In genomic region chr14:98414201-98414600, GRCm38 (mm10) we compare ENCODE assay signal across 8 mouse cellular contexts.
DNase-seq lines count a peak whose midpoint lies in the region; ATAC-seq lines count a peak whose summit lies in the region.
"Had no signal": no experiment of that assay in that cellular context is flagged by ENCODE, and none has a peak within 500 bp of the region (broad histone marks: within the 10 kb centered on the region; RNA-seq: fewer than 3 reads in every experiment).

No protein-coding gene starts in this region.

- no peaks in the 10 kb centered on the region for H3K36me3 ChIP-seq in limb, embryonic 11.5 days (ENCODE audit: control insufficient read depth, insufficient read depth, low read length)
- no peaks in the 10 kb centered on the region for H3K36me3 ChIP-seq in limb, embryonic 10.5 days
- H3K36me3 ChIP-seq in forebrain, embryonic 11.5 days (ENCODE audit: control insufficient read depth, insufficient read depth, low read length) = no peaks in the 10 kb centered on the region
- H3K36me3 ChIP-seq in neural tube, embryonic 11.5 days (ENCODE audit: control insufficient read depth, insufficient read depth, low read length) = no peaks in the 10 kb centered on the region

- no peak overlapping the region for H3K4me2 ChIP-seq in limb, embryonic 11.5 days (ENCODE audit: low read depth, severe bottlenecking)
- H3K4me2 ChIP-seq in forebrain, embryonic 11.5 days (ENCODE audit: low read depth, low read length, severe bottlenecking) = no peak overlapping the region
- H3K4me2 ChIP-seq in neural tube, embryonic 11.5 days (ENCODE audit: low read depth) = no peak overlapping the region

- ATAC-seq in limb, embryonic 11.5 days (ENCODE audit: insufficient number of reproducible peaks, low FRiP score, low TSS enrichment, low read depth) = no peak
- ATAC-seq in forebrain, embryonic 11.5 days (replicated peaks; ENCODE audit: low FRiP score) = peak; percentile 56
- peak; percentile 70 for ATAC-seq in neural tube, embryonic 11.5 days (ENCODE audit: insufficient read depth, low FRiP score, low TSS enrichment)

- no peaks in the 10 kb centered on the region for H3K9me3 ChIP-seq in limb, embryonic 11.5 days (ENCODE audit: control insufficient read depth, low read length)
- no peaks in the 10 kb centered on the region for H3K9me3 ChIP-seq in limb, embryonic 10.5 days (replicated peaks)
- no peaks in the 10 kb centered on the region for H3K9me3 ChIP-seq in forebrain, embryonic 11.5 days (ENCODE audit: control insufficient read depth, low read length)
- H3K9me3 ChIP-seq in neural tube, embryonic 11.5 days (ENCODE audit: control insufficient read depth, low read length) = no peaks in the 10 kb centered on the region

- H3K9ac ChIP-seq in limb, embryonic 11.5 days (ENCODE audit: low read length) = no peak overlapping the region
- H3K9ac ChIP-seq in forebrain, embryonic 11.5 days (ENCODE audit: low read length) = no peak overlapping the region
- H3K9ac ChIP-seq in neural tube, embryonic 11.5 days (ENCODE audit: low read length) = no peak overlapping the region

- peak; percentile 33 for DNase-seq in limb, embryonic 11.5 days (ENCODE audit: low spot score)
- no peak for DNase-seq in limb, embryonic 10.5 days (ENCODE audit: low spot score)
- peak; percentile 56 for DNase-seq in ZHBTc4 (ENCODE audit: low read depth, low spot score)
- peak; percentile 53 for DNase-seq in forebrain, embryonic 11.5 days (ENCODE audit: low spot score)
- DNase-seq in neural tube, embryonic 11.5 days (ENCODE audit: low spot score) = peak; percentile 19
- no peak for DNase-seq in natural killer cell, adult 2 months (ENCODE audit: low spot score in 2 of 2)
- no peak for DNase-seq in cerebellum, adult 8-10 months
- DNase-seq: adrenal gland, postnatal 25 days had no signal

- no peaks in the 10 kb centered on the region for H3K27me3 ChIP-seq in limb, embryonic 11.5 days (ENCODE audit: control insufficient read depth, insufficient read depth, low read length)
- H3K27me3 ChIP-seq in limb, embryonic 10.5 days (ENCODE audit: low read depth, poor library complexity, severe bottlenecking) = no peaks in the 10 kb centered on the region
- no peaks in the 10 kb centered on the region for H3K27me3 ChIP-seq in forebrain, embryonic 11.5 days (ENCODE audit: control insufficient read depth, insufficient read depth, low read length)
- H3K27me3 ChIP-seq in neural tube, embryonic 11.5 days (ENCODE audit: control insufficient read depth, insufficient read depth, low read length) = no peaks in the 10 kb centered on the region

- WGBS in limb, embryonic 11.5 days = 63% methylated on average over 7 of the region's 7 CpGs
- WGBS in limb, embryonic 10.5 days = 61% methylated on average over 7 of the region's 7 CpGs
- WGBS in forebrain, embryonic 11.5 days = 63% methylated on average over 7 of the region's 7 CpGs
- WGBS in neural tube, embryonic 11.5 days = 65% methylated on average over 7 of the region's 7 CpGs

- no peak overlapping the region for H3K4me3 ChIP-seq in limb, embryonic 11.5 days (ENCODE audit: low read depth, low read length)
- no peak overlapping the region for H3K4me3 ChIP-seq in limb, embryonic 10.5 days
- H3K4me3 ChIP-seq in forebrain, embryonic 11.5 days (ENCODE audit: low read depth, low read length) = no peak overlapping the region
- H3K4me3 ChIP-seq in neural tube, embryonic 11.5 days (ENCODE audit: low read depth, low read length) = no peak overlapping the region

- no peak overlapping the region for H3K27ac ChIP-seq in limb, embryonic 11.5 days (replicated peaks; ENCODE audit: low read depth, low read length)
- no peak overlapping the region for H3K27ac ChIP-seq in limb, embryonic 10.5 days
- H3K27ac ChIP-seq in forebrain, embryonic 11.5 days (ENCODE audit: low read depth, low read length) = no peak overlapping the region
- no peak overlapping the region for H3K27ac ChIP-seq in neural tube, embryonic 11.5 days (ENCODE audit: low read depth, low read length)

- no peaks in the 10 kb centered on the region for H3K4me1 ChIP-seq in limb, embryonic 11.5 days (ENCODE audit: control insufficient read depth, insufficient read depth, low read length)
- no peaks in the 10 kb centered on the region for H3K4me1 ChIP-seq in limb, embryonic 10.5 days
- H3K4me1 ChIP-seq in forebrain, embryonic 11.5 days (replicated peaks; ENCODE audit: control insufficient read depth, insufficient read depth, low read length) = no peaks in the 10 kb centered on the region
- H3K4me1 ChIP-seq in neural tube, embryonic 11.5 days (ENCODE audit: control insufficient read depth, insufficient read depth, low read length) = no peaks in the 10 kb centered on the region

Comparison
In these comparisons a context has a peak if more than half of its experiments do, and no peak if none do; other contexts are left out.
1. DNase-seq: peak in limb, embryonic 11.5 days (single experiment), ZHBTc4 (single experiment), forebrain, embryonic 11.5 days (single experiment) and neural tube, embryonic 11.5 days (single experiment); none in limb, embryonic 10.5 days (single experiment), natural killer cell, adult 2 months (0 of 2) and cerebellum, adult 8-10 months (single experiment).